Mouse (Mus musculus): ENCODE data around the gene Dlgap4. TPM values are rescaled to one million over a fixed set of nuclear protein-coding genes. Genes with fewer than 3 reads are reported as not detected.

The Dlgap4 gene
- 211 and 230 TPM in 2 replicates for polyA plus RNA-seq (2014; fragmentation: Nextera tagmentation; extraction: Ambion mirVana)

- Histone ChIP-seq H3K9ac (replicated peaks; ENCODE audit: low read depth, low read length) (peak within 1 kb of the TSS; percentile 82), H3K27ac (ENCODE audit: low read depth, low read length) (peak within 1 kb of the TSS; percentile 71), H3K4me1 (ENCODE audit: control insufficient read depth, insufficient read depth, low read length) (peaks cover 11% of the 10 kb centered on the region), H3K27me3 (ENCODE audit: control insufficient read depth, insufficient read depth, low read length) (peaks cover 18% of the 10 kb centered on the region), H3K9me3 (ENCODE audit: control insufficient read depth, low read length) (no peaks in the 10 kb centered on the region), H3K4me3 (ENCODE audit: low read depth, low read length) (peak within 1 kb of the TSS; percentile 79), H3K36me3 (ENCODE audit: control insufficient read depth, insufficient read depth, low read length) (no peaks in the 10 kb centered on the region), H3K4me2 (ENCODE audit: low read depth, low read length) (peak within 1 kb of the TSS; percentile 81)
- WGBS = under 1% methylated on average over 59 of the region's 103 CpGs
- peak; percentile 77 for ATAC-seq (ENCODE audit: low read depth)
These were observed at the start of gene Dlgap4 for GRCm38 (mm10) chr2:156613541-156614257. Gene Dlgap4, plus strand, starts transcription at chr2:156613705.

GRCm38 (mm10) chr2:156566512-156566911 lies 47.0 kb upstream of the Dlgap4 start:
- H3K4me1 ChIP-seq (ENCODE audit: control insufficient read depth, insufficient read depth, low read length) = no peaks in the 10 kb centered on the region
- no peak for ATAC-seq (ENCODE audit: low read depth)
- no peak overlapping the region for H3K27ac ChIP-seq (ENCODE audit: low read depth, low read length)
- H3K27me3 ChIP-seq (ENCODE audit: control insufficient read depth, insufficient read depth, low read length) = no peaks in the 10 kb centered on the region
- no peak overlapping the region for H3K4me3 ChIP-seq (ENCODE audit: low read depth, low read length)
- H3K4me2 ChIP-seq (ENCODE audit: low read depth, low read length) = no peak overlapping the region
- H3K36me3 ChIP-seq (ENCODE audit: control insufficient read depth, insufficient read depth, low read length) = peaks cover 29% of the 10 kb centered on the region
- WGBS = 79% methylated on average over 2 of the region's 2 CpGs
- no peak overlapping the region for H3K9ac ChIP-seq (replicated peaks; ENCODE audit: low read depth, low read length)
- no peaks in the 10 kb centered on the region for H3K9me3 ChIP-seq (ENCODE audit: control insufficient read depth, low read length)

GRCm38 (mm10) chr2:156568647-156569046 lies 44.9 kb upstream of the Dlgap4 start:
- 93% methylated on average over 7 of the region's 7 CpGs for WGBS
- H3K27ac ChIP-seq (ENCODE audit: low read depth, low read length) = no peak overlapping the region
- ATAC-seq (ENCODE audit: low read depth) = no peak
- H3K9ac ChIP-seq (replicated peaks; ENCODE audit: low read depth, low read length) = no peak overlapping the region
- no peaks in the 10 kb centered on the region for H3K4me1 ChIP-seq (ENCODE audit: control insufficient read depth, insufficient read depth, low read length)
- no peak overlapping the region for H3K4me3 ChIP-seq (ENCODE audit: low read depth, low read length)
- H3K4me2 ChIP-seq (ENCODE audit: low read depth, low read length) = no peak overlapping the region
- no peaks in the 10 kb centered on the region for H3K9me3 ChIP-seq (ENCODE audit: control insufficient read depth, low read length)
- peaks cover 23% of the 10 kb centered on the region for H3K36me3 ChIP-seq (ENCODE audit: control insufficient read depth, insufficient read depth, low read length)
- H3K27me3 ChIP-seq (ENCODE audit: control insufficient read depth, insufficient read depth, low read length) = no peaks in the 10 kb centered on the region

- no peaks in the 10 kb centered on the region for H3K27me3 ChIP-seq (ENCODE audit: control insufficient read depth, insufficient read depth, low read length)
- WGBS = 96% methylated on average over 3 of the region's 3 CpGs
- no peak overlapping the region for H3K9ac ChIP-seq (replicated peaks; ENCODE audit: low read depth, low read length)
- H3K4me2 ChIP-seq (ENCODE audit: low read depth, low read length) = no peak overlapping the region
- H3K4me3 ChIP-seq (ENCODE audit: low read depth, low read length) = no peak overlapping the region
- H3K36me3 ChIP-seq (ENCODE audit: control insufficient read depth, insufficient read depth, low read length) = peaks cover 21% of the 10 kb centered on the region
- H3K9me3 ChIP-seq (ENCODE audit: control insufficient read depth, low read length) = no peaks in the 10 kb centered on the region
- H3K27ac ChIP-seq (ENCODE audit: low read depth, low read length) = no peak overlapping the region
- no peaks in the 10 kb centered on the region for H3K4me1 ChIP-seq (ENCODE audit: control insufficient read depth, insufficient read depth, low read length)
- no peak for ATAC-seq (ENCODE audit: low read depth)
These were observed 44.2 kb upstream of the Dlgap4 start for GRCm38 (mm10) chr2:156569261-156569660.

- ATAC-seq (ENCODE audit: low read depth) = no peak
- H3K4me2 ChIP-seq (ENCODE audit: low read depth, low read length) = no peak overlapping the region
- no peaks in the 10 kb centered on the region for H3K9me3 ChIP-seq (ENCODE audit: control insufficient read depth, low read length)
- H3K27ac ChIP-seq (ENCODE audit: low read depth, low read length) = no peak overlapping the region
- H3K4me3 ChIP-seq (ENCODE audit: low read depth, low read length) = no peak overlapping the region
- H3K36me3 ChIP-seq (ENCODE audit: control insufficient read depth, insufficient read depth, low read length) = peaks cover 21% of the 10 kb centered on the region
- no peaks in the 10 kb centered on the region for H3K4me1 ChIP-seq (ENCODE audit: control insufficient read depth, insufficient read depth, low read length)
- no peaks in the 10 kb centered on the region for H3K27me3 ChIP-seq (ENCODE audit: control insufficient read depth, insufficient read depth, low read length)
- H3K9ac ChIP-seq (replicated peaks; ENCODE audit: low read depth, low read length) = no peak overlapping the region
- WGBS = 83% methylated on average over 6 of the region's 6 CpGs
These were observed 42.0 kb upstream of the Dlgap4 start for GRCm38 (mm10) chr2:156571521-156571920.

GRCm38 (mm10) chr2:156576850-156577587 lies 36.5 kb upstream of the Dlgap4 start:
- Histone ChIP-seq H3K27me3 (ENCODE audit: control insufficient read depth, insufficient read depth, low read length) (no peaks in the 10 kb centered on the region), H3K9ac (replicated peaks; ENCODE audit: low read depth, low read length) (no peak overlapping the region), H3K4me2 (ENCODE audit: low read depth, low read length) (no peak overlapping the region), H3K9me3 (ENCODE audit: control insufficient read depth, low read length) (no peaks in the 10 kb centered on the region), H3K4me1 (ENCODE audit: control insufficient read depth, insufficient read depth, low read length) (no peaks in the 10 kb centered on the region), H3K36me3 (ENCODE audit: control insufficient read depth, insufficient read depth, low read length) (no peaks in the 10 kb centered on the region), H3K4me3 (ENCODE audit: low read depth, low read length) (no peak overlapping the region), H3K27ac (ENCODE audit: low read depth, low read length) (no peak overlapping the region)
- ATAC-seq (ENCODE audit: low read depth) = no peak
- 78% methylated on average over 7 of the region's 7 CpGs for WGBS

GRCm38 (mm10) chr2:156580507-156580906 lies 33.0 kb upstream of the Dlgap4 start:
- Histone ChIP-seq H3K27me3 (ENCODE audit: control insufficient read depth, insufficient read depth, low read length) (no peaks in the 10 kb centered on the region), H3K4me3 (ENCODE audit: low read depth, low read length) (no peak overlapping the region)

GRCm38 (mm10) chr2:156581244-156581643 lies 32.3 kb upstream of the Dlgap4 start:
- Histone ChIP-seq H3K27me3 (ENCODE audit: control insufficient read depth, insufficient read depth, low read length) (no peaks in the 10 kb centered on the region), H3K27ac (ENCODE audit: low read depth, low read length) (no peak overlapping the region), H3K4me3 (ENCODE audit: low read depth, low read length) (no peak overlapping the region), H3K36me3 (ENCODE audit: control insufficient read depth, insufficient read depth, low read length) (no peaks in the 10 kb centered on the region), H3K9ac (replicated peaks; ENCODE audit: low read depth, low read length) (no peak overlapping the region), H3K4me2 (ENCODE audit: low read depth, low read length) (no peak overlapping the region), H3K4me1 (ENCODE audit: control insufficient read depth, insufficient read depth, low read length) (peaks cover 3% of the 10 kb centered on the region; the same call in 1 of the 2 replicates), H3K9me3 (ENCODE audit: control insufficient read depth, low read length) (no peaks in the 10 kb centered on the region)
- no peak for ATAC-seq (ENCODE audit: low read depth)
- 59% methylated on average over 10 of the region's 10 CpGs for WGBS

More at GRCm38 (mm10) chr2:156580507-156580906, 33.0 kb upstream of the Dlgap4 start:
- no peak for ATAC-seq (ENCODE audit: low read depth)
- Histone ChIP-seq H3K9me3 (ENCODE audit: control insufficient read depth, low read length) (no peaks in the 10 kb centered on the region), H3K36me3 (ENCODE audit: control insufficient read depth, insufficient read depth, low read length) (no peaks in the 10 kb centered on the region), H3K4me1 (ENCODE audit: control insufficient read depth, insufficient read depth, low read length) (peaks cover 3% of the 10 kb centered on the region; the same call in 1 of the 2 replicates), H3K4me2 (ENCODE audit: low read depth, low read length) (no peak overlapping the region), H3K27ac (ENCODE audit: low read depth, low read length) (no peak overlapping the region), H3K9ac (replicated peaks; ENCODE audit: low read depth, low read length) (no peak overlapping the region)
- 83% methylated on average over 5 of the region's 5 CpGs for WGBS

- no peak overlapping the region for H3K4me2 ChIP-seq (ENCODE audit: low read depth, low read length)
- H3K4me1 ChIP-seq (ENCODE audit: control insufficient read depth, insufficient read depth, low read length) = peaks cover 3% of the 10 kb centered on the region; the same call in 1 of the 2 replicates
- H3K27ac ChIP-seq (ENCODE audit: low read depth, low read length) = no peak overlapping the region
- H3K27me3 ChIP-seq (ENCODE audit: control insufficient read depth, insufficient read depth, low read length) = no peaks in the 10 kb centered on the region
- H3K9ac ChIP-seq (replicated peaks; ENCODE audit: low read depth, low read length) = no peak overlapping the region
- ATAC-seq (ENCODE audit: low read depth) = no peak
- no peak overlapping the region for H3K4me3 ChIP-seq (ENCODE audit: low read depth, low read length)
- H3K9me3 ChIP-seq (ENCODE audit: control insufficient read depth, low read length) = no peaks in the 10 kb centered on the region
- H3K36me3 ChIP-seq (ENCODE audit: control insufficient read depth, insufficient read depth, low read length) = no peaks in the 10 kb centered on the region
- 92% methylated on average over 10 of the region's 10 CpGs for WGBS
These were observed 30.6 kb upstream of the Dlgap4 start for GRCm38 (mm10) chr2:156582887-156583286.
